Mouse (Mus musculus): ENCODE results near the gene Cacng6.

DNA sequence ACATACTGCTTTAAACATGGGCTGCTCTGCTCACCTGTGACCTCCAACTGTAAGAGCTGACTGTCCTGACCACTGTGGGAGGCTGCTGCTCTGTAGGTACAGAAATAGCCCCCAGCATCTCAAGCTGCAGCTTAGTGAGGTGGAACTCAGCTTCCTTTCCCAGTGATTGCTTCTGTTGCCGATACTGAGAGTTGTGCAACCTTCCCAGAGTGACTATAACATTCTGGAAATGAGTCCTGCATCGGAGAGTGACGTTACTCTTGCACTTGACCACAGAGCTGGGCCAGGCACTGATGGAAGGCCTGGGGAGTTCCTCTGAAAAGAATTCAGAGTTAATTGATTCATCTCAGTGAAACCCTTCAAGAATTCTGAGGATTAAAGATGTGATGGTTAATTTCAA, 48.8 kb downstream of the Cacng6 start:
- TF ChIP-seq CTCF (IDR thresholded peaks at IDR 0.05; ENCODE audit: borderline replicate concordance, extremely low read depth, insufficient read depth, insufficient read length) (no peak), POLR2A (IDR thresholded peaks at IDR 0.05; ENCODE audit: borderline replicate concordance, extremely low read depth, insufficient read depth, insufficient read length, poor library complexity, severe bottlenecking) (no peak)
